Mouse (Mus musculus): ENCODE data around the gene Pard3b.

Gene Pard3b

GRCm38 (mm10) chr1:62664960-62665645, 1026.5 kb downstream of the Pard3b start:
- DNase-seq = no peak

- DNase-seq = no peak
Measured at GRCm38 (mm10) chr1:62665771-62666730, 1027.4 kb downstream of the Pard3b start.

- no peak for DNase-seq
Measured at GRCm38 (mm10) chr1:62666780-62667179, 1028.2 kb downstream of the Pard3b start.

GRCm38 (mm10) chr1:62678611-62679344, 1040.2 kb downstream of the Pard3b start:
- no peak for DNase-seq

GRCm38 (mm10) chr1:62679466-62679865, 1040.8 kb downstream of the Pard3b start:
- no peak for DNase-seq

GRCm38 (mm10) chr1:62682456-62683385, 1044.1 kb downstream of the Pard3b start:
- DNase-seq = no peak

GRCm38 (mm10) chr1:62683498-62683897, 1044.9 kb downstream of the Pard3b start:
- no peak for DNase-seq

GRCm38 (mm10) chr1:62687511-62687910, 1048.9 kb downstream of the Pard3b start:
- DNase-seq = no peak

GRCm38 (mm10) chr1:62691175-62691574, 1052.6 kb downstream of the Pard3b start:
- DNase-seq = no peak
